Mouse (Mus musculus) hindbrain, postnatal 0 days (tissue): Measurements from ENCODE around the gene Vav2. TPM values are rescaled to one million over a fixed set of nuclear protein-coding genes. Genes with fewer than 3 reads are reported as not detected.

Source experiments
- ATAC-seq: fragments of 200-750 bp; cut with Nextera tagmentation; 2 replicates; pipeline ENCODE4 v1.8.0; 2017; ENCODE audit warnings: mild to moderate bottlenecking, moderate TSS enrichment, moderate library complexity
- DNase-seq: peaks from one replicate; pipeline ENCODE4 v3.0.0-alpha.2; 2015; ENCODE audit warnings: low spot score
- H3K27ac ChIP-seq: fragments of 300-500 bp; sonication (generic); 2 replicates; pipeline ENCODE4 v1.5.1; 2014; ENCODE audit warnings: mild to moderate bottlenecking
- H3K27me3 ChIP-seq: fragments of 300-500 bp; sonication (generic); 2 replicates; pipeline ENCODE4 v1.6.1; 2014; ENCODE audit warnings: low read length, mixed read lengths; ENCODE audit not compliant: insufficient read depth
- H3K36me3 ChIP-seq: fragments of 300-500 bp; sonication (generic); 2 replicates; pipeline ENCODE4 v1.6.1; 2014; ENCODE audit warnings: low read length, mixed read lengths; ENCODE audit not compliant: insufficient read depth
- H3K4me1 ChIP-seq: fragments of 300-500 bp; sonication (generic); 2 replicates; pipeline ENCODE4 v1.6.1; 2014; ENCODE audit warnings: antibody characterized with exemption, low read length, mixed read lengths; ENCODE audit not compliant: insufficient read depth
- H3K4me2 ChIP-seq: fragments of 300-500 bp; sonication (generic); 2 replicates; pipeline ENCODE4 v1.6.1; 2014; ENCODE audit warnings: low read depth, mild to moderate bottlenecking, low read length, moderate library complexity, mixed read lengths
- H3K4me3 ChIP-seq: fragments of 300-500 bp; sonication (generic); 2 replicates; pipeline ENCODE4 v1.5.1; 2014; ENCODE audit warnings: low read length
- H3K9ac ChIP-seq: fragments of 300-500 bp; sonication (generic); replicated peaks from 2 replicates; pipeline ENCODE4 v1.6.1; 2014; ENCODE audit warnings: mild to moderate bottlenecking, low read length, moderate library complexity, mixed read lengths
- H3K9me3 ChIP-seq: fragments of 300-500 bp; sonication (generic); 2 replicates; pipeline ENCODE4 v1.6.1; 2016; ENCODE audit warnings: low read length, mixed read lengths
- CTCF ChIP-seq: IDR thresholded peaks from 2 replicates; pipeline ENCODE4 v1.5.1; 2016; ENCODE audit warnings: antibody characterized with exemption, control low read depth, low read depth
- WGBS: fragments of 180-500 bp; shearing (Covaris S2); extraction: QIAGEN DNeasy Blood & Tissue Kit; methylation state at CpG from one replicate; pipeline ENCODE4 v1.1.7; 2014; 5-methylcytosine and 5-hydroxymethylcytosine counted together
- polyA plus RNA-seq: library from polyadenylated mRNA; unstranded; fragments of >200 nt; fragmentation: Nextera tagmentation; extraction: Ambion mirVana; gene quantifications from 2 replicates; pipeline ENCODE4 v1.2.1, GENCODE M21; 2015
- total RNA-seq: library from RNA; depleted of rRNA; stranded (reverse); fragments of >200 nt; gene quantifications from 2 replicates; pipeline ENCODE4 v1.2.3, GENCODE M21; 2014

Vav2 gene
- total and polyA plus RNA-seq, 2 experiments from 2014 or later = 8.2 to 44.9 TPM

DNA sequence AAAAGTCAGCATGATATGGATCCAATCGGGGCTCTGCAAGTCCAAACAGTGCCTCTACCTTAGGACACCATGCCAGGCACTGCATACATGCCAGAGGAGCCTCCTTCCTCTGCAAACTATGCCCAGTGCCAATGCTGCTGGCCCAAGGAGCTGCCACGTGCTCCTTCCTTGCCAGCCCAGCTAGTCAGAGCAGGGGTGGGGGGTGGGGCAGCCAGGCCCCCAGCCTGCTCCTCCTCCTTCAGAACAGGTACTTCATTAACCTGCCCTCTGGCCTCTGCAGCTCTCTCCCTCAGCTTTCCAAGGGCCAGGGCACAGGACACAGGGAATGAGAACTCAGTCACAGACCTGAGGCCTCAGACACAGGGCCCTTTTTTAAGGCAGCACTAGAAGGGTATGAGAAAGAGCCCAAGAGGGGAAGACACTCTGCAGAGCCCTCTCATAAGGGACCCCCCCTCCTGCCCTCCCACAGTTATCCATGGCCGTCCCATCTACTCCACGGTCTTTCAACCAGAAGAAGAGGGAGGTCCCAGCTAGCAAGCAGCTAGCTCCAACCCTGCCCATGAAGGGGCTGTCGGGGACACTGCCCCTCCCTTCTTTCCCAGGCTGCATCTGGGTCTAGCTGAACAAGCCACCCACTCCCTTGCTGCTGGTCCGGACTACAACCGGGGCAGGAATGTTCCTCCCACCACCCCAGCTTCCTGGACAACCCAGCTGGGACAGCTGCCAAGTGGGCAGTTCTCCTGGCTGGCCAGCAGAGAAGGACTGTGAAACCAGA, 179.9 kb downstream of the Vav2 start:
- no peaks in the 10 kb centered on the region for H3K27me3 ChIP-seq
- no peaks in the 10 kb centered on the region for H3K9me3 ChIP-seq
- H3K4me1 ChIP-seq = peaks cover 15% of the 10 kb centered on the region
- peak; percentile 95 for ATAC-seq
- TF ChIP-seq CTCF = peak; percentile 16; the same call in 1 of the 2 replicates
- peak overlapping the region; percentile 48; the same call in 1 of the 2 replicates for H3K27ac ChIP-seq
- H3K9ac ChIP-seq = no peak overlapping the region
- DNase-seq = peak; percentile 86
- H3K4me2 ChIP-seq = peak overlapping the region; percentile 38
- WGBS = 18% methylated on average over 6 of the region's 7 CpGs
- H3K4me3 ChIP-seq = no peak overlapping the region
- no peaks in the 10 kb centered on the region for H3K36me3 ChIP-seq

- Histone ChIP-seq H3K4me2 (0 out of 2 replicates have a peak overlapping the region, but pooled peaks have one; percentile 11), H3K4me3 (no peak overlapping the region), H3K27me3 (no peaks in the 10 kb centered on the region), H3K27ac (no peak overlapping the region; the same call in 1 of the 2 replicates), H3K9me3 (no peaks in the 10 kb centered on the region), H3K4me1 (peaks cover 15% of the 10 kb centered on the region), H3K36me3 (no peaks in the 10 kb centered on the region), H3K9ac (no peak overlapping the region)
- WGBS = 57% methylated on average over 7 of the region's 7 CpGs
- DNase-seq (no peak), ATAC-seq (no peak)
- no peak for TF ChIP-seq CTCF
These were observed 180.9 kb downstream of the Vav2 start for GRCm38 (mm10) chr2:27245947-27246346.

GRCm38 (mm10) chr2:27237342-27237741, 189.5 kb downstream of the Vav2 start:
- no peak overlapping the region for H3K9ac ChIP-seq
- H3K4me2 ChIP-seq = no peak overlapping the region
- DNase-seq (peak; percentile 73), ATAC-seq (peak; percentile 61)
- H3K4me3 ChIP-seq = no peak overlapping the region
- TF ChIP-seq CTCF = peak; percentile 95
- H3K36me3 ChIP-seq = no peaks in the 10 kb centered on the region
- 26% methylated on average over 4 of the region's 4 CpGs for WGBS
- H3K9me3 ChIP-seq = no peaks in the 10 kb centered on the region
- H3K27ac ChIP-seq = no peak overlapping the region
- no peaks in the 10 kb centered on the region for H3K27me3 ChIP-seq
- H3K4me1 ChIP-seq = no peaks in the 10 kb centered on the region

DNA sequence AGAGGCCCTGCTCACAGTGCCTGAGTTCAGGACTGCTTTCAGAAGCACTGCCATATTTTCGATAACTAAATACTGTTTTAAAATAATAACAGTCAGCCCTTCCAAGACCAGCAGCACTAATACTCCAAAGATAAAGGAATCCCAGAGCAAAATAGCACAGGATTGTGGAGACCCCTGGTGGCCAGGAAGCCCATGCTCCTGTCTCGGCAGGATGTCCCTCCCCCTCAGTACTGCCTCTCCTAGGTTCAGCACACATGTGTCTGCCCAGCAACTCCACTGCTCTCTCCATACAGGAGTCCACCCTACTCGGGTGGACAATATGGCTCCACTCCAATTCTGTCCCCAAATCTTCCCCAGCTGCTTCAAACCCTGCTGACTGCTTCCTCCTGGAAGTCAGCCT, 191.1 kb downstream of the Vav2 start:
- H3K9me3 ChIP-seq = no peaks in the 10 kb centered on the region
- DNase-seq (peak; percentile 87), ATAC-seq (peak; percentile 74)
- H3K9ac ChIP-seq = no peak overlapping the region
- H3K4me3 ChIP-seq = no peak overlapping the region
- H3K27me3 ChIP-seq = no peaks in the 10 kb centered on the region
- H3K4me2 ChIP-seq = no peak overlapping the region
- H3K36me3 ChIP-seq = no peaks in the 10 kb centered on the region
- 28% methylated on average over 3 of the region's 3 CpGs for WGBS
- peak; percentile 92 for TF ChIP-seq CTCF
- no peaks in the 10 kb centered on the region for H3K4me1 ChIP-seq
- no peak overlapping the region for H3K27ac ChIP-seq

DNA sequence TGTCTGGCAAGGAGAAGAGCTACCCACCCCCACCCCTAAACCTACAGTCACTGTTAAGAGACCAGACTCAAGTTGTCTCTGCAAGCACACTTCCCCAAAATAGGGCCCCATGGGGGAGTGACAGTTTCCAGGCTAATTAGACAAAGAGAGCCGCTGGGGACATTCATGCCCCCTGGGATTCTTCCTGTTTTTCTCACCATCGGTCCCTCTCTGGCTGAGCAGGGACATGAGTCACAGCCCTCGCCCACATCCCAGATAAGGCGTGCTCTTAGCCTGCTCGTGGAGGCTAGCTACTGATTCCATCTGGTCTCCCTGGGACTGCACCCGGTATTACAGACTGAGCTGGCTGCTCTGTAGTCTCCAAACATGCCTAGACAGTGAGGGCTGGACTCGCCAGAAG, 194.5 kb downstream of the Vav2 start:
- ATAC-seq (no peak), DNase-seq (no peak)
- Histone ChIP-seq H3K4me2 (no peak overlapping the region), H3K4me1 (no peaks in the 10 kb centered on the region), H3K27ac (no peak overlapping the region), H3K27me3 (no peaks in the 10 kb centered on the region), H3K36me3 (no peaks in the 10 kb centered on the region), H3K9me3 (no peaks in the 10 kb centered on the region), H3K9ac (no peak overlapping the region), H3K4me3 (no peak overlapping the region)
- TF ChIP-seq CTCF = no peak
- WGBS = 28% methylated on average over 7 of the region's 7 CpGs

DNA sequence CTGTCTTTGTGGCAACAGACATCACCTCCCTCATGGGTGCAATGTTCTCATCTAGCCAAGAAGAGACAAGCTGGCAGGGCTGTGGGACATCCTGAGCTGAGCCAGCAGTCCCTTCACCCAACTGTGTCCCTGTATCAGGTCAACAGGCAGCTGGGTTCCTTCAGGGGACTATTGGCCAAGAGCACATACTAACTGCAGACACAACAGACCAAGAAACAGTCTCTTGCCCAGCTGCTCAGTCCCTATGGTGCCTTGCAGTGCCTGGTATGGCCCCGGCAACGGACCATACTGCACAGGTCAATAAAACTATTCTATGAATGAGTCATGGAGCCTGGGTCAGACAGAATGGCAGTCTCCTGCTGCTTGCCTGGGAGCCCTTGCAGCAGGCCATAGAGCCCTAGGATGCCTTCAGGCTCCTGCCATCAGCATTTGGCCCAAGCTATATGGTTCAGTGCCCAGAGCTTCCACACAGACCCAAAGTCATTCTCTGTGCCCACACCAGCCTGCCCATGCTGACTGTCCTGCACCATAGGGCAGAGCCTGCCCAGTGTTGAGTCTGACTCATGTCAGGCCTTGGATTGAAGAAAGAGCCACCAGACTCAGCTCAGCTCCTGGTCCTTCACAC, 197.2 kb downstream of the Vav2 start:
- no peak overlapping the region for H3K27ac ChIP-seq
- peak; percentile 36 for ATAC-seq
- no peaks in the 10 kb centered on the region for H3K4me1 ChIP-seq
- 73% methylated on average over 2 of the region's 2 CpGs for WGBS
- no peak overlapping the region for H3K4me3 ChIP-seq
- no peak overlapping the region for H3K4me2 ChIP-seq
- no peak overlapping the region for H3K9ac ChIP-seq
- H3K36me3 ChIP-seq = no peaks in the 10 kb centered on the region
- no peaks in the 10 kb centered on the region for H3K9me3 ChIP-seq
- no peaks in the 10 kb centered on the region for H3K27me3 ChIP-seq
- no peak for TF ChIP-seq CTCF
- no peak for DNase-seq
